Mouse (Mus musculus) thymus, adult 2 months (tissue): ENCODE measurements at regions not wholly inside any gene's neighbourhood (a gene's known extent, or its start where the extent isn't known, plus 50 kb on each side); places are given as distances from the start of the nearest gene placed in this dataset.

Experiments used
- CTCF ChIP-seq: fragments of 200-500 bp; IDR thresholded peaks from 2 replicates; pipeline ENCODE4 v1.5.1; 2012; ENCODE audit warnings: mild to moderate bottlenecking, control low read depth, low read length, moderate library complexity, borderline replicate concordance; ENCODE audit not compliant: control insufficient read depth, poor library complexity, insufficient read depth; ENCODE audit errors: extremely low read depth
- POLR2A ChIP-seq: fragments of 200-500 bp; IDR thresholded peaks from 2 replicates; pipeline ENCODE4 v1.6.1; 2012; ENCODE audit warnings: mild to moderate bottlenecking, low read length, control low read depth, moderate library complexity; ENCODE audit not compliant: control insufficient read depth, poor library complexity, insufficient read depth; ENCODE audit errors: extremely low read depth

DNA sequence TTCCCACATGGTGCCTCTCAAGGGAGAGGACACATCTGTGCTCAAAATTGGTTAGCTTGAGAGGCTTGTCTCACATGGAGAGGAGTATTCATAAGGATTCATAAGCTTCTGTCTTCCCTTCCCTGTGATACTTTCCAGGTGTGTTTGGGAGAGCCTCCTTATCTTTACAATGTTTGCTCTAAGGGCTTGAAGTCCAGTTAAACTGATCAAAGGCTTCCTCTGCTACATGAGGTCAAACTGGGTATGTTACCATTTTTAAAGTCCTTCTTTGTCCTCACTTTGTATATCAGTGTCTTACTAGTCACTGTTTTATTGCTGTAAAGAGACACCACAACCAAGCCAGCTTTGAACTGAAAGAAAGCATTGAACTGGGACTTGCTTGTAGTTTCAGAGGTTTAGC is 98.1 kb upstream of the Mphosph6 start:
- TF ChIP-seq CTCF = no peak
- TF ChIP-seq POLR2A = no peak
